Mouse (Mus musculus): ENCODE data around the gene Mab21l1. TPM values are rescaled to one million over a fixed set of nuclear protein-coding genes. Genes with fewer than 3 reads are reported as not detected.

Mab21l1 gene
- polyA plus RNA-seq, 1 experiment, result 0.04 TPM

- no peak for DNase-seq
- TF ChIP-seq CTCF (IDR thresholded peaks at IDR 0.05; ENCODE audit: insufficient read depth, low read length) (no peak), POLR2A (IDR thresholded peaks at IDR 0.05; ENCODE audit: borderline replicate concordance, extremely low read depth, low read depth, low read length) (no peak)
- Histone ChIP-seq H3K4me1 (ENCODE audit: control insufficient read depth, insufficient read depth, low read length) (no peaks in the 10 kb centered on the region), H3K4me3 (replicated peaks; ENCODE audit: extremely low read depth, low read depth, low read length) (no peak overlapping the region)
- 96% methylated on average over 4 of the region's 4 CpGs for WGBS
These were observed 3.1 kb downstream of the Mab21l1 start for GRCm38 (mm10) chr3:55785266-55785980.

GRCm38 (mm10) chr3:55785981-55786725, 3.8 kb downstream of the Mab21l1 start:
- no peak for TF ChIP-seq POLR2A (IDR thresholded peaks at IDR 0.05; ENCODE audit: borderline replicate concordance, extremely low read depth, low read depth, low read length)
- TF ChIP-seq CTCF (IDR thresholded peaks at IDR 0.05; ENCODE audit: insufficient read depth, low read length), result no peak
- no peak for DNase-seq
- 89% methylated on average over 3 of the region's 3 CpGs for WGBS
- no peak overlapping the region for H3K4me3 ChIP-seq (replicated peaks; ENCODE audit: extremely low read depth, low read depth, low read length)
- H3K4me1 ChIP-seq (ENCODE audit: control insufficient read depth, insufficient read depth, low read length), result no peaks in the 10 kb centered on the region

GRCm38 (mm10) chr3:55786835-55787486, 4.7 kb downstream of the Mab21l1 start:
- no peak for TF ChIP-seq CTCF (IDR thresholded peaks at IDR 0.05; ENCODE audit: insufficient read depth, low read length)
- no peak for TF ChIP-seq POLR2A (IDR thresholded peaks at IDR 0.05; ENCODE audit: borderline replicate concordance, extremely low read depth, low read depth, low read length)
- WGBS, result 85% methylated on average over 17 of the region's 17 CpGs
- no peak overlapping the region for H3K4me3 ChIP-seq (replicated peaks; ENCODE audit: extremely low read depth, low read depth, low read length)
- no peak for DNase-seq
- H3K4me1 ChIP-seq (ENCODE audit: control insufficient read depth, insufficient read depth, low read length), result no peaks in the 10 kb centered on the region

- DNase-seq, result peak; percentile 17
- 9% methylated on average over 54 of the region's 54 CpGs for WGBS
- Histone ChIP-seq H3K4me1 (ENCODE audit: control insufficient read depth, insufficient read depth, low read length) (no peaks in the 10 kb centered on the region), H3K4me3 (replicated peaks; ENCODE audit: extremely low read depth, low read depth, low read length) (peak overlapping the region; percentile 5)
- no peak for TF ChIP-seq CTCF (IDR thresholded peaks at IDR 0.05; ENCODE audit: insufficient read depth, low read length)
- TF ChIP-seq POLR2A (IDR thresholded peaks at IDR 0.05; ENCODE audit: borderline replicate concordance, extremely low read depth, low read depth, low read length), result no peak
These were observed 5.3 kb downstream of the Mab21l1 start for GRCm38 (mm10) chr3:55787487-55788213.

- no peak for DNase-seq
- TF ChIP-seq POLR2A (IDR thresholded peaks at IDR 0.05; ENCODE audit: borderline replicate concordance, extremely low read depth, low read depth, low read length), result no peak
- TF ChIP-seq CTCF (IDR thresholded peaks at IDR 0.05; ENCODE audit: insufficient read depth, low read length), result no peak
- 49% methylated on average over 4 of the region's 4 CpGs for WGBS
- Histone ChIP-seq H3K4me1 (ENCODE audit: control insufficient read depth, insufficient read depth, low read length) (no peaks in the 10 kb centered on the region; the same call in 1 of the 2 replicates), H3K4me3 (replicated peaks; ENCODE audit: extremely low read depth, low read depth, low read length) (no peak overlapping the region)
These were observed 5.9 kb downstream of the Mab21l1 start for GRCm38 (mm10) chr3:55788214-55788586.

GRCm38 (mm10) chr3:55788621-55789201, 6.4 kb downstream of the Mab21l1 start:
- Histone ChIP-seq H3K4me3 (replicated peaks; ENCODE audit: extremely low read depth, low read depth, low read length) (no peak overlapping the region), H3K4me1 (ENCODE audit: control insufficient read depth, insufficient read depth, low read length) (no peaks in the 10 kb centered on the region; the same call in 1 of the 2 replicates)
- no peak for DNase-seq
- 84% methylated on average over 5 of the region's 5 CpGs for WGBS
- TF ChIP-seq POLR2A (IDR thresholded peaks at IDR 0.05; ENCODE audit: borderline replicate concordance, extremely low read depth, low read depth, low read length), result no peak

DNA sequence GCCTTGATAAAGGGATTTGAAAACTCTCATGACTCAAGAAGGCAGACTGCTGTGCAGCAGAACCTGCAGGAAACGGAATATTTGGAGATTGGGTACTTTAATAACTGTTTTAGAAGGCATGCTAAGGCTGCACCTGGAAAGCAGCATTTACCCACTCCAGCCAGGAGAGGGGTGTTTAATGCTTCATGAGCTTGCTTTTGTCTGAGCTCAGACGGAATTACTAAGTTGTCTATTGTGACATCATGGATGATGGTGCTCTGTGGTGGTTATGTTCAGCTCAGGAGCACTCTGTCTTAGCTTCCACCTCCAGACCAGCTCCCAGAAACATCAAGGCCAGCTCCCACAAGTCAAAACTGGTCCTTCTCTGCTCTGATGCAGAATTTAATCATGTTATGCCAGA, 7.5 kb downstream of the Mab21l1 start:
- DNase-seq, result no peak
- WGBS, result 76% methylated on average over 2 of the region's 2 CpGs
- Histone ChIP-seq H3K4me3 (replicated peaks; ENCODE audit: extremely low read depth, low read depth, low read length) (no peak overlapping the region), H3K4me1 (ENCODE audit: control insufficient read depth, insufficient read depth, low read length) (peaks cover 2% of the 10 kb centered on the region)
- TF ChIP-seq POLR2A (IDR thresholded peaks at IDR 0.05; ENCODE audit: borderline replicate concordance, extremely low read depth, low read depth, low read length) (no peak), CTCF (IDR thresholded peaks at IDR 0.05; ENCODE audit: insufficient read depth, low read length) (no peak)

- Histone ChIP-seq H3K4me3 (replicated peaks; ENCODE audit: extremely low read depth, low read depth, low read length) (no peak overlapping the region), H3K4me1 (ENCODE audit: control insufficient read depth, insufficient read depth, low read length) (peaks cover 2% of the 10 kb centered on the region)
- 84% methylated on average over 4 of the region's 4 CpGs for WGBS
- TF ChIP-seq POLR2A (IDR thresholded peaks at IDR 0.05; ENCODE audit: borderline replicate concordance, extremely low read depth, low read depth, low read length), result no peak
- TF ChIP-seq CTCF (IDR thresholded peaks at IDR 0.05; ENCODE audit: insufficient read depth, low read length), result no peak
- no peak for DNase-seq
These were observed 8.3 kb downstream of the Mab21l1 start for GRCm38 (mm10) chr3:55790609-55791008.

DNA sequence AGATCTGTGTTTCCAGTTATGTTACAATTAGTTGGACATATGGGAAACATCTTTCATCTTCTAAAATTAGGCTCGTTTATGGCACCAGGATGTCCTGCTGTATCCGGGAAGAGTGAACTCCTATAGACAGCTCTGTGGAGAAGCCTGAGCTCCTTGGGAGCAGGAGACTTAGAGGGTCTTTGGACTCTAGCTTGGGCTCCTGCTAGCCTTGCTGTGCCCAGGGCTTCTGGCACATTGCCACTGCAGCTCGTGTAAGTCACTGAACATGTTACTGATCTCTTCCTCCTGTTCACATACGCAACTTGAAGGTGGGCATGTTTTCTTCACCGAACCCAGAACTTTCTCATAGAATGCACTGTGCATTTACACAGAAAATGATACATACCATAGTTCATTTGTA, 9.9 kb downstream of the Mab21l1 start:
- no peak for DNase-seq
- H3K4me3 ChIP-seq (replicated peaks; ENCODE audit: extremely low read depth, low read depth, low read length), result no peak overlapping the region
- WGBS, result 74% methylated on average over 5 of the region's 5 CpGs
- TF ChIP-seq POLR2A (IDR thresholded peaks at IDR 0.05; ENCODE audit: borderline replicate concordance, extremely low read depth, low read depth, low read length) (no peak), CTCF (IDR thresholded peaks at IDR 0.05; ENCODE audit: insufficient read depth, low read length) (no peak)
- peaks cover 2% of the 10 kb centered on the region for H3K4me1 ChIP-seq (ENCODE audit: control insufficient read depth, insufficient read depth, low read length)
